Mouse (Mus musculus): ENCODE measurements around the gene Flt3l.
"Not testable (repeated sequence)": the region's sequence is repeated elsewhere in the genome, so short reads cannot be mapped to it uniquely, and the experiment has no call there.

Flt3l gene

DNA sequence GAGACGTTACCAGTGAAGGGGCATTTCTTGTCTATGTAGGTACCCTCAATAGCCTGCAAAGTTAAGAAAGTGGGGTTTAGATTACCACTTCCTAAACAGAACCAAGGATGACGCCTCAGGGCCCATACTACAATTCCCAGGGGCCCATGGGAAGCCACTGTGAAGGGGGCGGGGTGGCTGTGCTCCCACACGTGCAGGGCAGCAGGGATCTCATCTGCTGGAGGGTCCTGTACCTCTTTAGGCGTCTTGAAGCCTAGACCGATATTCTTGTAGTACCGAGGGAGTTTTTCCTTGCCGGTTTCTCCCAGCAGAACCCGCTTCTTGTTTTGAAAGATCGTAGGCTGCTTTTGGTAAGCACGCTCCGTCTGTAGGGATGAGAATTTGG is 13.1 kb downstream of the Flt3l start:
- DNase-seq: peak; percentile 35 to 46

DNA sequence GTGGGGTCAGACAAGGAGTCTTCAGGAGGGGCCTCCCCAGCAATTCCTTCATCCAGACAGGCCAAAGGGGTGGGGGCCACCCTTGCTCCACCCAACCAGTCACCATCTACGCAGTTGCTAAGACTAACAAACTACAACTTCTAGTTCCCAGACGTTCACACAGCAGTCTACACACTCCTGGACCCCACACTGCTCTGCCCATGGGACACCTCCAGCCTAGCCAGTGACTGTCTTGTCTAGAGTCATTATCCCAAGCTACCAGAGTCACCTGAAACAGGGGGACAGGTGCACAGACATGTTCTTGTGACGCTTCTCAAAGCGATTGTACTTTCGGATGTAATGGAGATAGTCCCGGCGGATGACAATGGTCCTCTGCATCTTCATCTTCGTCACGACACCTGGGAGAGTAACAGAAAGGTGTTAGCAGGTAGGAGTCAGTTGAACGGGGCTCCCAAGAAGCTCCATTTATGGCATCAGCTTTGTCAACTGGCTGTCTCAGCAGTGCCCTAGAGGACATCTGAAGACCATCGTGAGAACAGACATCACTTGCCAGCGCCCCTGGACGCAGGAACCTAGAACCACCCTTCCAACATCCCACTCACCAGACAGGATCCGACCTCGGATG is 13.6 kb downstream of the Flt3l start:
- no peak for DNase-seq

DNA sequence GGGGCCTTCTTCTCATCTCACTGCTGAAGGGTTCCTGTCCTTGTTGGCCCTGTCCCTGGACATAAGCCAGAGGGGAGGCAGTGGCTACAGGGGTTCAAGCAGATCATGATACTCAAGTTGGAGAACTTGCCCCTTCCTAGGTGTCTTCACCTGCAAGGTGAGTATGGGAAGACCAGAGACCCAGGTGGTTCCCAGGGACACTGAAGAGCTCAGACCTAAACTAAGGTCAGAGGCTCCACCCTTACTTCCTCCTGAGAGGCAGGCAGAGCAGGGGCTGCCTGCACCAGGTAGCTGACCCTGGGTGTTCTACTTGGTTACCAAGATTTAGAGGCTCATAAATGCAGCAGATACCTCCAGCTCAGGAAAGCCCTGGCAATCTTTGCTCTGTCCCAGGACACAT is 14.3 kb downstream of the Flt3l start:
- DNase-seq: no peak

DNA sequence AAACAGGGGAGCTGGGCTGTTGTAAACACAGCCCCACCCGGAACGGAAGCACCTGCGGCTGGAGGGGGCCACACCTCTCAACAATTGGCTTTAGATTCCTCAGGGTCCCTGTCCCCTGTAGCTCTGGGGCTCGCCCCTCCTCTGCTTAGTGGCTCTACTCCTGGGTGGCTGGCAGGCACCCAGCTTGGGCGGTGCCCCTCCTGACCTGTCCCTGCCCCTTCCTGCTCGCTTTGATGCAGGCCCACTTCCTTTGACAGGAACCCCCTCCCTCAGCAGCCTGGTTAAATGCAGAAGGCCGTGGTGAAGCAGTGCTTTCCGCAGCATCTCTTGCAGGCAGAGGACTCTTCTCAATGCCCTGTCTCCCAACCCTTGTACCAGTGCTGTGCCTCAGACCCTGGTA is 14.8 kb downstream of the Flt3l start:
- no peak for DNase-seq

DNA sequence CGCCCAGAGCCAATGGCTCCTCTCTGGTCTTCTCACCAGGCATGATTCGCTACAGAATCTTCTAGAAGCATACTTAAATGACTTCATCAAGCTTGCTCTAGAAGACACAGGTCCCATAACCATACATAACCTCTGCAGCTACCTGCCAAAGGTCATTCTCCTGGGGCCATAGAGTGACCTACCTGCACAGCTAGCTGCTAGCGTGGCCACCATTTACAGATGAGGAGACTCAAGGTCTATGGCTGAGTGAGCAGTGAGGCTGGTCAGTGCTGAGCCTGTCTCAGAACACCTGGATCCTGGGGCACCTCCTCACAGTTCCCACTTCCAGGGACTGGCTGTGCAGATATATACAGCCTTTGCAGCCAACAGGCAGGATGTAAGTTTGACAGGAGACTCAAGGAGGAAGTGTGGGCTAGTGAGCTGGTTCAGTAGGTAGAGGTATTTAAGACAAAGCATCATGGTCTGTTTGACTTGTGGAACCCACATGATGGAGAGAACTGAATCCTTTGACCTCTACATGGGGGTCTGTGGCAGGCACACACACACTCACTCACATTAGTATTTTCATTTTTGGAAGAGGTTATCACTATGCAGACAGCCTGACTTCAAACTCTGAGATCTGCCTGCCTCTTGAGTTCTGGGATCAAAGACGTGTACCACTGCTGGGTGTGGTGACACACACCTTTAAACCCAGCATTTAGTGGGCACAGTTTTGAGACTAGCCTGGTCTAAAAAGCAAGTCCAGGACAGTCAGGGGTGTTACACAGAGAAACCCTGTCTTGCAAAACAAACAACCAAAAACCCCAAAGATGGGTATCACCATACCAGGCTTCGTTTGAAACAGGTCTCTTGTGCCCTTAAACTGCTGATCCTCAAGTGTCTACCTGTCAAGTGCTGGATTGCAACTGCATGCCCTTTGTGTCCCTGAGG is 16.2 kb downstream of the Flt3l start:
- DNase-seq: no peak

DNA sequence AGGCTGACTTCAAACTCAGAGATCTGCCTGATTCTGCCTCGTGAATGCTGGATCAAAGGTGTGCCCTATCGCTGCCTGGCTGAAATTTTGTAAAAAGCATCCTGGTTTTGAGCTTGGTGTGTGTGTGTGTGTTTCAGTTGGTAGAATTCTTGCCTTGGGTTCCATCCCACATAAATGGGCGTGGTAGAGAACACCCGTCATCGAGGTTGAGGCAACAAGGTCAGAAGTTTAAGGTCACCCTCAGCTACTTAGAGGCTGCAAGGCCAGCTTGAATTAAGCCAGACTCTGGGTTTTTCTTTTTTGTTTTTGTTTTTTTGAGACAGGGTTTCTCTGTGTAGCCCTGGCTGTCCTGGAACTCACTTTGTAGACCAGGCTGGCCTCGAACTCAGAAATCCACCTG is 17.9 kb downstream of the Flt3l start:
- no peak for DNase-seq

DNA sequence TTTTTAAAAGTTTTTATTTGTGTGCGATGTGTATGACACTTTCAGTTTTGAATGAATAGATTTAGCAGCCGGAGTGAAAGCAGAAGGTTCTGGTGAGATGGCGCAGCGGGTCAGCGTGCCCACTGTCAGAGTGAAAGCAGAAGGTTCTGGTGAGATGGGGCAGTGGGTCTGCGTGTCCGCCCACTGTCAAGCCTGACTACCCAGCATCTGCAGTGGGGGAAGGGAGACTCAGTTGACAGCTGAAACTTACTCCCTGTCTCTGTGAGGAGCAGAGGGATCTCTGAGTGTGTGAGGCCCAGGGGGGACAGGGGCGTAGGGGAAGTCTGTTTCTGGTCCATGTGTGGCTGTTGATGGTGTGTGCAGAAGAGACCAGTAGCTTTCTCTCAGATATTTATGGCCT is 18.7 kb downstream of the Flt3l start:
- DNase-seq: no peak

DNA sequence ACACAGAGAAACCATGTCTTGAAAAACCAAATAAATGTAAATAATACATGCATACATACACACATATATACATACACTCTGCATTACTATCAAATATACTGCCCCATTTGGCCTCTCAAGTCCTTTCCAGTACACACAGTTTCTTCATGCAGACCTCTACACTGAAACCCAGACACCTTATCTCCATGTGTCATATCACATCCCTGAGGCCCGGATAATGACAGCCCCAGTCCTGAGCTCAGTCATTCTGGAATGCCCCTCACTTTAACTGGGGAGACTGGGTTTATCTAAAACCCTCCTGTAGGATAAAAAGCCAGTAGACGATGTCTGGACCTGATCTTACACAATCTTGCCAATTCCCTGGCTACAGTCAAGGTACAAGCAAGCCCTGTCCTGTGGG is 22.8 kb downstream of the Flt3l start:
- DNase-seq: no peak

DNA sequence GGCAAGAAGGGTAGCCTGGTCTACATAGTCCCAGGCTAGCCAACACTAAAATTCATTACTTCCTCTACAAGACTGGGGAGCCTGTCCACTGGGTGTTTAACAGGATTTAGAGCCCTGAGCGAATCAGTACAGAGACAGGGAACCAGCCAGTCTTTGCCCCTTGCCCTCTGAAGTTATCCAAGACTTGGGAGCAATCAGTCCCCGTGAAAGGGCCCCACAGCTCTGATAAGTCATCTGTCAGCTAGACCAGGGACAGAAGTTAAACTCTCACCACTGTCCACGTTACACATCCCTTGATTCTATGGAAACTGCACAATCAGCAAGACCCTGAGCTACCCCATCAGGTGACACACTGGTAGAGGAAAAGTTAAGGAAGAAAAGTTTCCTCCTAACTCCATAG is 23.7 kb downstream of the Flt3l start:
- no peak for DNase-seq

DNA sequence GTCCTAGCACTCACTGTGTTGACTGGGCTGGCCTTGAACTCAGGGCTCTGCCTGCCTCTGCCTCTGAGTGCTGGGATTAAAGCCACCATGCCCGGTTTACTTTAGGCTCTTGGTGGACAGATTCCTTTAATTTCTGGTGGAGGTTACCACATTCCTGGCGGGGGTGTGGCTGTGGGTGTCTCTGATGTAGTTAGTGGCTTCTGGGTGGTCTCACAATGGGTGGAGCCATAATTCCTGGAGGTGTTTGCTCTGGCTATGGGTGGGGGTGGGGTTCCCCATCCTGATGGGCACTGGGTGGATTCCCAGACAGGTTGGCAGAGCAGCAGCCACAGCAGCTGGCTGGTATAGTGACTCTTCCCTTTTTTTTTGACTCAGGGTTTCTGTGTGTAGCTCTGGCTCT is 24.3 kb downstream of the Flt3l start:
- DNase-seq: no peak

DNA sequence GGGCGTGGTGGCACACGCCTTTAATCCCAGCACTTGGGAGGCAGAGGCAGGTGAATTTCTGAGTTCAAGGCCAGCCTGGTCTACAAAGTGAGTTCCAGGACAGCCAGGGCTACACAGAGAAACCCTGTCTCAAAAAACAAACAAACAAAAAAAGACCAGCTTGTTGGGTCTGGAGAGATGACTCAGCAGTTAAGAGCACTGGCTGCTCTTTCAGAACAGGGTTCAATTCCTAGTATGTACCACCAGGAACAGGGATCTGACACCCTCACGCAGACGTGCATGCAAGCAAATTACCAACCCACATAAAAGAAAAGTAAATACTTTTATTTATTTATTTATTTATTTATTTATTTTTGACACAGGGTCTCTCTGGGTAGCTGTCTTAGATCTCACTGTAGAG is 26.1 kb downstream of the Flt3l start:
- DNase-seq: not testable (repeated sequence)

DNA sequence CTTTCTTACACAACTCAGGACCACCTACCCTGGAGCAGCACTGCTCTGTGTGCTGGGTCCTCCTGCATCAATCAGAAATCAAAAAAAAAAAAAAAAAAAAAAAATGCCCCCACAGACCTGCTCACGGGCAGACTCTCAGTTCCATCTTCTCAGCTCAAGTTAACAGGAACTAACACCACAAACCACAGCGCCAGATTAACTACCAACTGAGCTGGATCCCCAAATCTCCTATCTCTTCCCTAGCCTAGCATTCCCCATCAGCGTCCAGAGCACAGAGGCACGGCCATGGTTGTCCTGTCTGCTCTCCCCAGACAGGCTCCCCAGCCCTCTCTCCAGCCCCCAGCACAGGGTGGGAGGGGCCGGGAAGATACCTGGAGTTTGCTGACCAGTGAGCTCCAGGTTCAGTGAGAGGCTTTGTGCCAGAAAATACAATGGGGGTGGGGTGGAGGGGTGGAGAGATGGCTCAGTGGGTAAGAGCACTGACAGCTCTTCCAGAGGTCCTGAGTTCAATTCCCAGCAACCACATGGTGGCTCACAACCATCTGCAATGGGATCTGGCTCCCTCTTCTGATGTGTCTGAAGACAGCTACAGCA is 29.1 kb downstream of the Flt3l start:
- DNase-seq: no peak

DNA sequence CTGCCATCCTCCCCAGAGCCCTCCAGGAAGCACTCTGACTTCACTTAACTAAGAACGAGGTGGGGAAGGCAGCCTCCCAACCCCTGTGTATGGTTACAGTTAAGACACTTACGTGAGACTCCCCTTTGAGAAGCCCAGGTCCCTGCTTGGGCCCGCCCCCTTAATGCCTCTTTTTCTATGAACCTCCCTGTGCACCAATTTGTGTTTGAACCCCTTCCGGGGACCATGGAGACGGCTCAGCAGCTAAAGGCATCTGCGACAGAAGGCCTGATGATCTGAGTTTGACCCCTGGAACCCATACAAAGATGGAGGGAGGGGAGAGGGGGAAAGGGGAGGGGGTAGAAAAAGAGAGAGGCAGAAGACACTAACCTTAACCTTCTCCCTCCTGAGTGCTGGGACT is 29.8 kb downstream of the Flt3l start:
- DNase-seq: no peak

DNA sequence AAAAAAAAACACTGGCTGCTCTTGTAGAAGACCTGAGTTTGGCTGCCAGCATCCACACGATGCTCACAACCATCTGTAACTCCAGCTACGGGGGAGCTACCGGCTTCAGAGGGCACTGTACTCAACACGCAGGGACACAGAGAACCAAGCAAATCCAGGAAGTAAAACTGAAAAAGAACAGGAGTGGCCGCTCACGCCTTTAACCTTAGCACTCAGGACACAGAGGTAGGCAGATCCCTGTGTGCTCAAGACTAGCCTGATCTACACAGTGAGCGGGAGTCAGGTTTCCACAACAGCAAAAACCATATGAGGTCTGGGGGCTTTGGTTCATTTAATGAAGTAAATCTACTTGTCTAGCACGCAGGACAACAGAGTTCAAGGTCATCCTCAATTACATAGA is 30.7 kb downstream of the Flt3l start:
- DNase-seq: no peak

DNA sequence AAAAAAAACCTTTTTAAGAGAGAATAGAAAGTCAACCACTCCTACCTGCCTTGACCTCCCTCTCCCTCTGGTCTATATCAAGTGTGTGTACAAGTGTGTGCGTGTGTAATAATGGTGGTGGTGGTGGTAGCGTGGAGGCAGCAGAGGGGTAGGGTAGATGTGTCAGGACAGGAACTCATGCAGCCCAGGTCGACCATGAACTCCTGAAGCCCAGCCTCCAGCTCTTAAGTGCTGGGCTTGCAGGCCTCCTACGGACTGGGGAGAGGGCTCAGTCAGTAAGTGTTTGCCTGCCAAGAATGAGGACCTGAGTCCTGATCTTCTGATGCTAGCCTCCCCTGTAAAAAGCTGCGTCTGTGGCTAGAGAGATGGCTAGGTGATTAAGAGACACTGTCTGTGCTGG is 31.3 kb downstream of the Flt3l start:
- no peak for DNase-seq

DNA sequence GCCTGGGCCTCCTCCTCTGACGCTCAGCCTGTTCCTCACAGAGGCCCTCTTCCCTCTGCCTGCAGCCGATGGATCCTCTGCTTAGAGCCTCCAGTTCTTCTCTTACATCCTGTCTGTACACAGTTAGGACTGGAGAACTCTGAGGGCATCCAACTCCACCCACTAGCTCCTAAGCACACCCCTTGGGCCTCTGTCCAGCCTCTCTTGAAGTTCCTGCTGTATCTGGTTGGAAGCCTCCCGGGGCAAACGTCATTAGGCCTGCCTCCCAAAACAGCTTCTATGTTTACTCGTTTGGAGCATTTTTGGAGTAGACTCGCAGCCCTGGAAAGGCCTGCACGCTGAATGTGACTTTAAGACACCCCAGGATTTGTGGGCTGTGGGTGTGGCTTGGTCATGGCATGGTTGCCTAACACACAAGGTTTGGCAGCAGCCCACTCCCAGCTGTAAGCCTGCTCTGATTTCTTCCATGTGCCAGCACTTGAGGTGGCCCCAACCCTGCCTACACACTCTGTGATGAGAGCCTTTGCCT is 32.5 kb downstream of the Flt3l start, which contains the start of gene Fcgrt:
Gene Fcgrt, minus strand, starts transcription at position 200 of the 529 bp plus-strand sequence.
- DNase-seq: peak; percentile 61 to 80

DNA sequence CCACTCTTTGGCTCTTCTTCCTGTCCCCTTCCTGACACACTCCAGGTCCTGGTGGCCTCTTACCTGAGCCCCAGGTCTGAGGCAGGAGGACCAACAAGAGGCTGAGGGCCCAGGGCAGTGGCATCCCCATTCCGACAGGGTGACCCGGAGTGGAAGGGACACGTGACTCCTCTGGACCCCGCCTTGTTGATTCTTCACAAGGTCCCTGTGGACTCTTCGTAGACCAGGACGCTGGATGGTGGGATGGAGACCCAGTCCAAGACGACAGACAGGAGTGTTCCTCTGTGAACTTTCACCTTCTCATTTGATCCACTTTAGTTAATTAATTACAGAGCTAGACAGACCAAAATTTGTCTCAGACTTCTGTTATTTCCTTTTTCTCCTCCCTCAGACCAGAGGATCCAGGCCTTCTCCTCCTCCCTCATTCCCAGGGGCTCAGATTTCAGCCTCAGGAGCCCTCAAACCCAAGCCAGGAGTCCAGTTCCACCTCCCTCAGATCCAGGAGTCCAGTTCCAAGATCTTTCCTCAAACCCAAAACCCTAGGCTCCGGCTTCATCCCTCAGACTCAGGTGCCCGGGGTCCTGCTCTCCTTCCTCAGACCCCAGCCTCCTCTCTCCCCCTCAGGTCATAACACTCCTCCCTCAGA is 33.2 kb downstream of the Flt3l start:
- DNase-seq: no peak

DNA sequence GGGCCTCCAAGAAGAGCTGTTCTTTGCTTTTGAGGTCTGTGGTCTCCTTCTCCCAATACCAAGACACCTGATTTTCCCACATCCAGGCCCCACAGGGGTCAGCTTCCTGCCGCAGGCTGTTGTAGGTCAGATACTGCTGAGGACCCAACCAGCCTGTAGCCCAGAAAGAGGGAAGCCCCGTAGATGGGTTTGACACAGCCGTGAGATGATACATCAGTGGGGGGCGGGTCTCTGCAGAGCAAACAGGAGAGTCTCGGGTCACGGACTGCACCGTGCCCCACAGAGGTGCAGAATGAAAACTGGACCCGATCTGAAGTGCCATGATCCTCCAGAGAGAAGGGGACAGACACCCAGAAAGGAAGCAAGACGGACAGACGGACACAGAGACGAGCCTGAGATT is 33.8 kb downstream of the Flt3l start:
- no peak for DNase-seq

DNA sequence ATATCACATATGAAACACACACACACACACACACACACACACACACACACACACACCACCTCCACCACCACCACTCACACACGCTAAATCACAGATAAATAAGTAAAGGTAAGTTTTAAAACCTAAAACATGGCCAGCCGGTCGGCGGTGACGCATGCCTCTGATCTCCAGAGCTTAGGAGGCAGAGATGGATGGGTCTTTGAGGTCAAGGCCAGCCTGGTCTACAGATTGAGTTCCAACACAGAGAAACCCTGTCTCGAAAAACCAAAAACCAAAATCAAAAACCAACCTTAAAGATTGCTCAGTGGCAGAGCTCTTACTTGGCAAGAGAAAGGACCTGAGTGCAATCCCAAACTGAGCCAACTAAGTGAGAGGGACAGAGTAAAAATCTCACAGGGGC is 36.2 kb downstream of the Flt3l start:
- DNase-seq: no peak

DNA sequence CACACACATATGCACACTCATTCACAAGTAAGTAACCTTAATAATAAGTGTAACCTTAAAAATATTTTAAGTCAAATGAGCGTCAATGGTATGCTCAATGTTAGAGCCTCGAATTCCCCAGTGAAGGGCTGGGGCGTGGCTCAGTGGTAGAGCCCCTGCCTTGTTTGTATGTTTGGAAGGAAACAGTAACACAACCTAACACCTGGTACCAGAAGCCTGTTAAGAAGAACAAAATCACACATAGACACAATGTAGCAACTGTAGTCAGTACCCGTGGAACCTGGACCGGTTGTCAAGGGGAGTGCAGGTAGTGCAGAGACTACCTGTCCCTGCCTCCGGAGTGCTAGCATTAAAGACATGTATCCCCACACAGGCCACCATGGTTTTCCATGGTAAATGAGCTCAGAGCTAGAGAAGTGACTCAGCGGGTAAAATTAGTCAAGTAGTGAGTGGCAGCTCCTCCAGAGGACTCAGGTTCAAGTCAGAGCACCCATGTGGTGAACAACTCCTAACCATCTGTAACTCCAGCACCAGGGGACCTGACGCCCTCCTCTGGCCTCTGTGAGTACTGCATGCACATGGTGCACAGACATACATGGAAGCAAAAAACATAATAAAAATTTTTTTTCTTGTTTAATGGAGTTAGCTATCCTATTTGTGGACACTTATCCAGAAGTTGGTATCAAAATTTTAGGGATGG is 37.5 kb downstream of the Flt3l start:
- peak in 1 of 2 experiments; percentile 42 for DNase-seq

DNA sequence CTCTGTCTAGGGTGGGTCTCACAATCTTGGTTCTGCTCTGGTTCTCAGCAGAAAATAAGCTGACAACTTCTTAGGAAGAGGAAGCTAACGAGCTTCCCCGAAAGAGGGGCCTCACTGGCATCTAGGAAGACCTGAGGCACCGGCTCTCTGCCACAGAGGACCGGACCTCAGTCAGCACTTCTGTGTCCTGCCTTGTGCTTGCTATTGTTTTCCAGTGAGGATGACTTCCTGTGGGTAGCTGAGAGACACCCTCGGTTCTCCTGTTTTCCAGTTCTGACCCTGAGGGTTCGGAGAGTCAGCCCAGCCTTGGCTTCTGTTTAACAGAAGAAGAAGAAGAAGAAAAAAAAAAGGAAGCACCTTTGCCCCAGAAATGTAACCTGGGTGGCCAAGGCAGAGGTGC is 38.8 kb downstream of the Flt3l start:
- no peak for DNase-seq

DNA sequence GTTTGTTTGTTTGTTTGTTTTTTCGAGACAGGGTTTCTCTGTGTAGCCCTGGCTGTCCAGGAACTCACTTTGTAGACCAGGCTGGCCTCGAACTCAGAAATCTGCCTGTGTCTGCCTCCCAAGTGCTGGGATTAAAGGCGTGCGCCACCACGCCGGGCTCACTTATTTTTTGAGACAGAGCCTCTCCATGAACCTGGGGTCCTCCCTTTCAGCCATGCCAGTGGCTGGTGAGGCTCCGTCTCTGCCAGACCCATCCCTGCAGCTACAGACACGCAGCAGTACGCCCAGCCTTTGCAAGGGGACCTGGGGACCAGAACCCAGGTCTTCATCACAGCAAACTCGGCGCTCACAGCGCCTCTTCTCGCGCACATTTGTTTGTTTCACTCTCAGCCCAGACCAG is 40.3 kb downstream of the Flt3l start:
- DNase-seq: not testable (repeated sequence)

DNA sequence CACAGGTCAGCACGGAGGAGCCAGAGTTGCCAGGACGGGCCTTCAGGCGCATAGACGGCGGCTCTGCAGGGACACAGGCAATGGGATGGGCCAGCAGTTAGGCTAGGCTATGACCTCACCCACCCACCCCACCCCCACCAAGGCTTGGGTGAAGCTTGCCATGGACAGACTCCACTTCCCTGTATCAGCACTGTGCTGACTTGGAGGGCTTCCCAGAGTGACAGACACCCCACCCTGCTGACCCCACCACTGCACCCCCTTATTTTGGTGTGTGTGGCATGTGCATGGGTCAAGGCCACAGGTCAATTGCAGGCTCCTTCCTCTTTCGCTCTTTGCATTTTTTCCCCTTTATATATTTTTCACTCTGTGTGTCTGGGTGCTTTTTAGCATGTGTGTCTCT is 40.9 kb downstream of the Flt3l start:
- no peak for DNase-seq
